Mouse (Mus musculus) heart, adult 11 months (tissue): ENCODE measurements around the gene Strip1.

Experiments used
- DNase-seq: peaks from one replicate; pipeline ENCODE4 v3.0.0; 2022

Gene Strip1

DNA sequence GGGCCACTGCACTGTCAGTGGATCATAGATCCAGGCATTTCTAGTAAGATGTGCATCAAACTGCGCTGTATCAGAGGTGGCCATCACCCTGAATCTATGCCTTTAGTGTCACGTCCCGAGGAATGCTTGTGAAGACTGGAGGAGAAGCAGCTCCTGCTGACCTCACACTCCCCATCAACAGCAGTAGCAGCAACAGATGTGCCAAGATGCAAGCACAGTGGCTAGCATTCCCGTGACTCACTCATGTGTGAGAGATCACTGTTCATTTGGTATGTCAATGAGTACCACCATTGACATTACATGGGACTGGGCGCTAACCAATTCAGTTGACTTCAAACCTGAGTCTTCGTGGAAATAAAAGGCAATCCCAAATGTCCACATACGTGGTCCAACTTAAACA, 3.9 kb downstream of the Strip1 start:
- DNase-seq = peak; percentile 68

DNA sequence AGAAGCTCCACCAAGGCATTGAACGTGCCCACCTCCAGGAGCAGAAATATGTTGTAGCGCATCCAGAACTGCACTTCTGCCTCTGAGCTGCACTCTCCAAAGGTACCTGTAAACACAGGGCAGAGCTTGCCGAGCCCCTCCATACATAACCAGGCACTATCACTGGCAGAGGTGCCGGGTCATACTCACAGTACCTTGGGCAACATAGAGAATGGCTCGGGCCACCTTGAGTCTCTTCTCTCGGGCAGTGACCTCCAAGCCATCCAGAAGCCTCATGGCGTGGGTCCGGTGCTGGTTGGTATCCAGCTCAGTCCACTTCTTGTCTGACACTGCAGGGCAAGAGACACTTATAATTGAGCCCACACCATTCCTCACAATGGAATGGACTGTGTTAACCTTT, 4.7 kb downstream of the Strip1 start:
- peak; percentile 82 for DNase-seq

DNA sequence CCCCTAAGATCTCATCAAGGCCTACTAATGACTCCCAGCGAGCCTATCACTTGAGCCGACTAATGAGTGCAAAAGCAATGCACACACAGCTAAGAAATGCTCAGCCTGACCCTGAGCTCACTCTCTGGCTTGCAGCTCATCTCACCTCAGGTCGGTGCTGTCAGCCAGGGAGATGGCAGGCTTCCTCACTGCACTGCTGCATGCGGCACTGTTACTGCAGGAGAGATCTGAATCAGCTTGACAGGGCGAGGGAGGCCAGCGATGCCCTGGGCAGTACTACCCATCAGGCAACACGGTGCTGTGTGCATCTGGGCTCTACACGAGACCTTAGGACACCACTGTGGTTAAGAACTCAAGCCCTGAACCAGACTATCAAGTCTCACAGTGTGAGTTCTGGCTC, 6.0 kb downstream of the Strip1 start:
- peak; percentile 63 for DNase-seq

DNA sequence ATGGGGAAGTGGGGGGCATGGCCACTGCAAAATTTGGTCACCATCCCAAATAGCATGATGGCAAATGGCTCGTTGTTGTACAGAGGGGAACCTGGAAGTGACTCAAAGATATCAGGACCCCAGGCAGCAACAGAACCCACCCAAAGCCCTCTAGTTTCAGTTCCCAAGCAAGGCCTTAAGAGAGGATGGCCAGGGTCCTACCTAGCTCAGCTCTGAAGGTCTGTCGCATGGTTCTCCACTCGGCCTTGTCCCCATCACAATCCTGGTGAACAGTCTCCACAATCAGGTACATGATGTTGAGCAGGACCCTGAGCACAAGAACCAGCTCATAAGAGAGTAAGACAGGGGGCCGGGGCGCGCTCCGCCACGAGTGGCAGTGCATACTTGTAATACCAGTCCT, 7.1 kb downstream of the Strip1 start:
- peak; percentile 80 for DNase-seq

DNA sequence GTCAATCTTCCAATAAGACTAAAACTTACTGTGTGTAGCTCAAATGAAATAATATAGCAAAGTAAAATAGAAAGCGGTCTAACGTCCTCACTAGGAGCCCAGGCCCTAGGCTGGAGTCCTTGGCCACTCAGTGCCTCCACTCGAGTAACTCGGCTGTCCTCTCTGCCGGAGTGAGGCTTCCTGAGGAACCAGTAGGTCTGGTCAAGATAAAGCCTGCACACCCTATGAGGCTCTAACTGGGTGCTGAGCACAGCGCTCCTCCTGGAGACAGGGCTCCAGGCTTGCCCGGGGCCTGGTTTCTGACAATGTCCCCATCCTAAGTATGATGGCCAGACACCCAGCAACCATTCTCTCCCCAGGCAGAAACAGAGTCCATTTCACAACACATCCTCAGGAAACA, 9.0 kb downstream of the Strip1 start:
- peak; percentile 65 for DNase-seq

DNA sequence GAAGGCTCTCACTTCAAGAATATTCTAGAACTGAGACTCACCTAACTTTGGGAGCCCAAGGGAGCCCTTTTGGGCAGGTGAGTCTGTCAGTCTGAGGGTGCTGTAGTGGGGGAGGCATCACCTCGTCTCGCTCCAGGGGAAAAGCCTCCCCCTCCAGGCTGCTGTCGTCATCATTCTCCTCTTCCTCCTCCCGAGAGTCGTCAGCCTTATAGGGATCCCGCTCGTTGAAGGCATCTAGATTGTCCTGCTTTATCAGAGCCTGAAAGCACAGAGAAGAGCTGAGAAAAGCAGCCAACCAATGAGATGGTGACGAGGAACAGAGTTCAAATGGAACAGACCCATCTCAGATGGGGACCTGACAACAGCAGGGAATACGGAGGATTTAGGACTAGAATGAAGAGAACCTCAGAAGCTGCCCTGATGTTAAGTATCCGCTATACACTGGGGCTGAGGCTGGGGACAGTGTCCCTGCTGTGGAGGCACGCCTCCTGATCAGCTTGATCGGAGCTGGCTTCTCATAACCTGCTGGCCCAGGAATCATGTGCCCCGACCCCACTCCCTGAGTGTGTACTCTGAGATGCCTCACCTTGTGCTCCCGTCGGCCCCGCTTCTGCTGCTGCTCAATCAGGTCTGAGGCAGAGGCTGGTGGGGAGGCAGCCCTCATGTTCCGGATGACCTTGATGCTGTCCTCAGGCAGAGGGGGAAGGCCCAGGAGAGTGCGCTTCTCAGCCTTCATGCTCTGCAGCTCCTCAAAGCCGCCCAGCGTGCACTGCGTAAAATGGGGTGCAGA, 10.0 kb downstream of the Strip1 start:
- DNase-seq = peak; percentile 82

DNA sequence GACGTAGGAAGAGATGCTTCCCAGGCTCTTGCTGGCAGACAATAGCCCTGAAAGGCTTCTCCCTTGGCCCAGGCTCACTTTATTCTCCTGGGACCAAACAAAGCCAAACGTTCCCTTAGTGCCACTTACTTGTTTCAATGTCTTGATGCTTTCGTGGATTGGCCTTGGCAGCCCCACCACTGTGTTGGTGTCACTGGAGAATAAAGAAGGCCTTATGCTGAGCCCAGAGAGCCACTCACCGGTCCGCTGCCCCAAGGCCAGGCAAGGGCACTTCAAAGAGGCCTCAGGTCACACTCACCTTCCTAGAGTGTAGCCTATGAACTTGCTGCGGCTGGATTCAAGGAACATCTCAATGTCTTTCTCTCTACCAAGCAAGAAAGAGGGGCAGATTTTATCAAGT, 11.6 kb downstream of the Strip1 start:
- peak; percentile 66 for DNase-seq

DNA sequence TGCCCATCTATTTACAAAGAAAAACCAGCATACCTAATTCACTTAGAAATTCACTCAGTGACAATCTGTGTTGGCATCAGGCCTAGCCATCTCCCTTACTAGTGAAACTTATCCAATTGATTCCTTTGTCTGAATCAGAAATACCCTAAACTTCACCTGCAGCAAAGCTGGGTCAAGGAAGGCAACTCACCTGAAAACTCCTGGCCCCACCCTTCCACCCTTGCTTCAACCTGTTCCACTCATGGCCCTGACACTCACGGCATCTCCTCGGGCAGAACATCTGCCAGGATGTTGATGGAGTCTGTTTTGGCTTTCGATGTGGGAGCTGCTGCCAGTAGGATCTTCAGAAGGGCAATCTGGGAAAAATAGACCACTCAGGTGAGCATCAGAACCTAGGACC, 13.7 kb downstream of the Strip1 start:
- peak; percentile 69 for DNase-seq

DNA sequence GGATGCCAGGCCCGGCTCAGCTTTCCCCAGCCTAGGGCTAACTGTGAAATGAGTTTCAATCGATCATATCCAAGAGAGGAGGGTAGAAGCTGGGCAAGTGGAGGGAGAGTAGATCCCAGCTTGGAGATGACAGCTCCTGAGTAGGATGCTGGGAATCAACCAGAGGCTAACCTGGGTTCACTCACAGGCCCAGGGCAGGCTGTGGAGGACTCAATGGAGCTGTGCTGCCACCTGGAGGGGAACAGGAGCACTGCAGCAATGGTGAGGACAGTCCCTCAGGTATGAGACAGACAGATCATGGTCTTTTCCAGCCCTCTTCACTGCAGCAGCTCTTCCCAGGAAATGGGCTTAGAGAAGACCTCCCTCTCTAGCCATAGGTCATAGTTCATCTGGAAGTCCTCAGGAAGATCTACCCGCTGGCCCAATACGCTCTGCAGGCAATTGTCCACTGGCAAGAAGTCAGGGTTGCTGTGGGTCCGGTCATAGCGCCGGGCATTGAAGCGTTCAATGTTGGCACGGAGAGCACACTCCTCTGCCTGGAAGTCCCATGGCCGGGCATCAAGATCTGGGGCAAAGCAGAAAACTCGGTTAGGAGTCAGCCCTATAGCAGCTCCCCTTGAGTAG, 18.5 kb downstream of the Strip1 start:
- DNase-seq = peak; percentile 92

DNA sequence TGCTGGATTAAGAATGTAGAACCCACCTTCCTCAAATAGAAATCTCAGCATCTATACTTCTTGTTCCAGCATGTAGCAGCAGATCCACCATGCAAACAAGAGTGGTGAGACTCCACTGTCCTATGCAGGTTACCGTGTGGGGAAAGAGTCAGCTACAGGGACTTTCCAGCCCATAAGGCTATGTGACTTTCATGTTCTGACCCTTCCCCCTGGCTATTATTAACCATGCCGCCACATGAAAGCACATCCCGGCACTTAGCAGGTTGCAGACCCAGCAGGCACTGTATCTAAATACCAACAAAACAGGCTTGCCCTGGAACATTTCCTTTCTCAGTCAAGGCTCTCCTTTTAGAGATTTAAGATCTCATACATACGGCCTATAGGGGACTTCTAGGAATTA, 20.1 kb downstream of the Strip1 start:
- DNase-seq = no peak

DNA sequence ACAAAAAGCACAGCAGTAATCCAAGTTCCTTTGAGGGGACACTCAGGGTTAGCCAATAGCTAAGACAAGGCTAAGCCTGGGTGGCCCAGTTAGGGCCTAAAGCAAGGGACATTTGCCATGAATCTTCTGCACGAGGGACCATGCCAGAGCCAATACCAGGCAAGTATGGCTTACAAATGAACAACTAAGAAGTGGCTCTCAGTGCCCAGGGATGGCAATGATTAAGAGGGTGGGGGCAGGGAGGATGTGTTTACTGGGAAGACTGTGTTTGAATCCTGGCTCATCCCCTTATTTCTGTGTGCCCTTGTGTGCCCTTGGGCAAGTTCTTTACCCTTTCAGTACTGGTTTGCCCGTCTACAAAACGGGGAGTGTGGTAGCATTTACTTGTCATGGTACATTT, 22.1 kb downstream of the Strip1 start:
- no peak for DNase-seq

DNA sequence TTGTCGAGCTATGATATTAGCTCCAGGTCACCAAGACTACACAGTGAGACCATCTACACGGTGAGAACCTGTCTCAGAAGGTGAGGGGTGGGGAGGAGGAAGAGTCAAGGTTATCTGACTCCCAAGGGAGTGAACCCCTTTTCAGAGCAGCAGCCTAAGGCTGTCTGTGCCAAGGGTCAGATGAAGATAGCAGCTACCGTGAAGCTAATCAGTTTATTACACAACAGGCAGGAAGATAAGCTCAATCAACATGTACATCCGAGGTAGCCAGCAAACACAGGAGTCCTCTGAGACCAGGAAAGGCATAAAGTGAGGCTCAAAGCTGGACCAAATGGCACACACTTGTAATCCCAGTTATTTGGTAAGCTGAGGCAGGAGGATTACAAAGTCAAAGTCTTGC, 22.7 kb downstream of the Strip1 start:
- no peak for DNase-seq

DNA sequence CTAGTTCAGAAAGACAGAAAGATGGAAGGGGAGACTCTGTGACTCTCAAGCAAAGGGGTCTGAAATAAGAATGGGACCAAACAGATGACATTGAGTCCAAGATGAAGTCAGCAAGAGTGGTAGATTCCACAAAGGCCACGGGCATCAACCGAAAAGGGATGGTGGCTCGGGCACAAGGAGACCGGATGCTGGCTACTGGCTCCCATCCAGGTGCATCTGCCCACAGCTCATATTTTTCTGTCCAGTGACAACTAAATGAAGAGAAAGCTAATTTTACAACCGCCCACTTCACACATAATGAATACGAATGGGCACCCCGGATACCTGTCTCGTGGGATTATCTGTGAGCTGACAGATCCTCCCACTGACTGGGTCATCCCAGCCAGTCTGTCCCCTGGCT, 24.3 kb downstream of the Strip1 start:
- no peak for DNase-seq

DNA sequence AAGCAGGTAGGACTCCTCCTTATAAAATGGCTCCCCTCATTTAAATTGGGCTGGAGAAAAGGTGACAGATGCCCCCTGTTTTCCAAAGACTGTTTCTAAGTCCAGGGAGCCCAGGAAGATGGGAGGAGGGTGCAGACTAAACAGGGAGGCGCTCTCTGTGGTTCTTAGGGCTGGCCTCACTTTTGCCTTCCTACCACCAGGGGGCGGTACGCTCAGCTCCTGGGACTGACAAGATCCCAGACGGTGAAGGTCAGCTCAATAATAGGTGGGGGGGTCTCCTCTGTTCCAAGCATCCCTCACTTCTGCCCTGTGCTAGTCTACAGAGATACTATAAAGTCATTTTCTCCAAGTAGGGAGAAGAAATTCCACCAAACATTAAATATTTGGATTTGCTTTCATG, 26.2 kb downstream of the Strip1 start:
- no peak for DNase-seq

DNA sequence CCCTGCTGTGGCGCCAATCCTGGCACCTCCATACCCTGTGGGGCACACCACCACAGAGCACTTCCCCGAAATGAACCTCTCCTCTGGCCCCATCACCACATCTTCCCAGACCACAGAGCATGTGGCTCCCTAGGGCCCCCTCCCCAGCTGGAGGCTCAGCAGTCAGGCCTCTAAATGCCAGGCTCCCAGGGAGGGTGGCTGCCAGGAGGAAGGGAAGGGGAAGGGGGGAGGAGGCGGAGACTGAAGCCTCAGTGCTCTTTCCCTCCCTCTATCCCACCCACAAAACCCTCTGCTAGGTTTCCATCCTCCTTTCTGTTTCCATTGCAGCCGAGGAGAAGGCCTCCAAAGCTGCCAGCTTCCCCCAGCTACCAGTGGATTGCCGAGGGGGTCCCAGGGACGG, 31.4 kb downstream of the Strip1 start:
- no peak for DNase-seq

DNA sequence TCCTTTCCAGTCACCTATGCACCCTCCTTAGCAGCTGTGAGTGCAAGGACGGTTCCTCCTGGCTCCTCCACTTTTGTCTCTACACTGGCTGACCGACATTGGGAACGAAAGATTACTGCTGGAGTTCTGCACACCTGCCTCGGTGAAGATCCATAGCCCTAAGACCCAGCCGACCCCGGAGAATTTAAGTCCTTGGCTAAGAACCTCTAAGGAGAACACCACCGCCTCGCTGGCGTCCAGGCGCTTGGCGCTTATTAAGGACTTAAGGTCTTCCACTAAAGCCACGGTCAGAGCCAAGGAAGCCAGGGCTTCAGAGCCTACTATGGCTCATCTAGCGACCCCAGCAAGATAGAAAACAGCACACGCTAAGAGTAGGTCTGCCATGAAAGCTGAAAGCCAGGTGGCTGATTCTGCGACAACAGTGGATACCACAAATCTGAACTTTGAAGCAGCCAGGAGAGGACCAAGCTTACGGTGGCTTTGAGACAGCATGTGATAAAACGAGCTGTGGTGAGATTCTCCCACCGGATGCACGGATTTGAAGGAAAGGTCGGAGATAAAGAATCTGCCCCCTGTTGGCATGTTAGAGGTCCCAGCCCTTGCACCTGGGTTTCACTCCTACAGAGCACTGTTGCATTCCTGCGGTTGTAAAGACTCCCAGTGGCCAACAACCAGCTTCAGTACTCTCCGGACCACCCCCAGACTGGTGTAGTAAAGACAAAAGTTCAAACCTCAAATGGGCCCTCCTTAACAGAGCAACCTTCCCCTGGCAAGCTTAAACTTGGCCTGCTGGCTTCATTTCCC, 33.7 kb downstream of the Strip1 start:
- DNase-seq = peak; percentile 76

DNA sequence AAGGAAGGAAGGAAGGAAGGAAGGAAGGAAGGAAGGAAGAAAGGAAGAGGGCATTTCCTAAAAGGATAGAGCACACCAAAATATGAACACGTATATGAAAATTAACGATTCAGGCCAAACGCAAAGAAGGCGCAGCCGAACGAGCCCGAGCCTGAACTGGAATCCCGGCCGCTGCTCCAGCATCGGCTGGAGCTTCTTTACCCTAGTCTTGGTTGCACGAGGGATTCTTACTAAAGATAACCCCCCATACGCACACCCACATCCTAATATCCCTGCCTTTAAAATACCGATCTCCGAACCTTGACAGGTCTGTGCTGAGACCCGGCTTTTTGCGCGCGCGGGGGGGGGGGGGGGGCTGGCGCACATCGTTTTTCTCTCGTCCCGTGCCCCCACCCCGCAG, 34.4 kb downstream of the Strip1 start:
- DNase-seq = no peak

DNA sequence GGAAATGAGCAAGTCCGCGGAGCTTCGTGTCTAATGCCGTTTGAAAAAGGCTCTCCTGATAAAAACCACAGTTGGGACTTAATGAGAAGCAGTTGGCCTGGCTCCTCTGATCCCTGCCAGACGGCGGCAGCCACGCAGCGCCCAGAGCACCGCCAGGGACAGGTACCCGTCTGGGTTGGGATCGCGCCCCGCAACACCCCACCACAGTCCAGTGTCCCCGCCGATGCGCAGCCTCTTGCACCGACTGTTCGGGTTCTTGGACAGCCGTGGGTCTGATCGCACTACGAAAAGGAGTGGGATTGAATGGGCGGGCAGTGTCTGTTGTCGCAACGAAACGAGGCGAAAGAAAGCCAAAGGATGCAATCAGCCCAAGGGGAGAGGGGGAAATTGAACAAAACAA, 34.9 kb downstream of the Strip1 start:
- DNase-seq = peak; percentile 79

DNA sequence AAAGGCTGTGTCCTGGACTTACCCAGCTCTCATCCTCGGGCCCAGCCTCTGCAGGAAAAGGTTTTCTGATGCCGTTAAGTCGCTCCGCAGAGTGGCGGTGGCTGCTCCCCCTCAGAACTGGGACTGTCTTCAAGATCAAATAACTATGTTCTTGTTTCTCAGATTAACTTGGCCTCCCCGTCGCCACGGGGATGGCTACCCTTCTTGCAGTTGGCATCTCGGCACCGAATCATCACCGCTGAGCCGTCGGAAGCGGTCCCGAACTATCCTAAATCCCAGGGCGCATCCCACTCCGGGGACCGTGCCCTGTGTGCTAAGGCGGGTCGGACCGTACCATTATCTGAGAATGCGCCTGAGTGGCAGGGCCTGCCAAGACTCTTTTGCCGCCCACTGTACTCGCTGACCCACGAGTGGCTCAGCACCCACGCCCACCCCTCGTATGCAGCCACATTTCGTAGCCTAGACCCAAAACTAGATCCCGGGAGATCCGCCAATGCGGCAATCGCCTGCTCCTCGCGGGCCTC, 35.5 kb downstream of the Strip1 start:
- DNase-seq = peak; percentile 89

DNA sequence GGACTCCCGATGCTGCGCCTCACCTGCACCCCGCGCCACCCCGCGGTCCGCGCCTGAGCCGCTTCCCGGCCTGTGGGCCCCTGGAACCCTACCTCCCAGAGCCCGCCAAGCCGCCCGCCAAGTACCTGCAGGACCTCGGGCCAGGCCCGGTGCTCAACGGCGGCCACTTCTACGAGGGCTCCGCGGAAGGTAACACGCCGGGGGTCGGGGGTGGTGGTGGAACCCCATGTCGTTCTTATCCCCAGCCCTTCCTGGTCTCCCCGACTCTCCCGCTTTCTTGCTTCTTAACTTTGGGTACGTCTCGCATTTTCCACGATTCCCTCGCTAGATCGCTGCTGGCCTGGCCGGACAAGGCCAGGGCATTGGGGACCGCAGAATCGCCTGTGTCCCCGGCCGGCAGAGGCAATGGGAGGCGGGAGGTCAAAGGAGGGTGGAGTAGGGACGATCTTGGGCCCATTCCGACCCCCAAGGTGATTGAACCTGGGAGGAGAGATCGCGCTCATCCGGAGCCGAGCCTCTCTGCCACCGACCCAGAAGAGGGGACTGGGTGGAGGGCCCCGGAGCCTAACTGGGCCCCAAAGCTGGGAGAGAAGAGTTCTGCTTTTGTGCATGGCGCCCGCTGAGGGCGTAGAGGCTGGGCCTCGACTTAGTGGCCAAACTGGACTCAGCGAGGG, 36.1 kb downstream of the Strip1 start:
- peak; percentile 88 for DNase-seq

DNA sequence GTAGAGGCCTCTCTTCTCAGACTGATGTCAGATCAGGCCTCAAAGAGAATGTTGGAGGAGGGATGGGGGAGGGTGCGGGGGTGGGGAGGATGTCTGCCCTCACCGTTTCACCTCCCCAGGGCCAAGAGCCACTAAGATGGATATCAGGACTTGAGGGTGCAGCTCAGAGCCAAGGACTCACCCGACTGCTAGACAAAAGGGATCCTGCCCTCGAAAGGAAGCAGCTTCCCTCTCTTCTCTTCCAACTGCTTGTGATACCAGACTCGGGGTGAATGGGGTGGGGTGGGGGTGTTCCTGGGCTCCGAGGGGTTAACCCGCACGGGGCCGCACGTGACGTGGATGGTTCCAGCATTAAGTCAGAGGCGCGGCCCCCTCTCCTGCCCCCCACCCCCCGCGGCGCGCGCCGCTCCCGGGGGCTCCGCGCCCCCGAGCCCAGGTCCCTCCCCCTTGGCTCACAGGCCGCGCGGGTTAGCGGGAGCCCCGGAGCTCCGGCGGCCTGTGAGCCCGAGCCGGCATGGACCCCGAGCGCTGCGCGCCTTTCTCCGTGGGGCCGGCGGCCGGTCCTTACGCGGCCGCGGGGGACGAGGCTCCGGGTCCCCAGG, 36.7 kb downstream of the Strip1 start, which contains the start of gene Alx3:
TSS of gene Alx3 (plus strand) at position 370 of the 602 bp plus-strand sequence.
- peak; percentile 76 for DNase-seq

DNA sequence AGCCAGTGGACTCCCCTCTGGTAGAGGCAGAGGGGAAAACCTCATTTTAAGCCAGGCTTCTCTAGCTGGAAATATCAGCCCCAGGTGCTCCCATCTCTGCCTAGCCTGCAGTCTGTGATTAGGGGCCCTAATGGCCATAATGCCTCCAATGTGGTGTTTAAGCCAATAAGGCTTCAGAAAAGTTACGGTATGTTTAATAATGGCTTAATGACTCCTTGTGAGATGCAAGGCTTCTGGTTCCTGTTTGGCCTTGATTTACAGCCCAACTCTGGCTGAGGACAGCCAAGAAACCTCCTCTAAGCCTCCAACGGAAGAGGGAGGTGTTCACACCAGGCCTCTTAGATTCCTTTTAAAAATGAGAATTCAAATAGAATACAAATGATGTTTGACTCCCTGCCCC, 37.9 kb downstream of the Strip1 start:
- peak; percentile 82 for DNase-seq

DNA sequence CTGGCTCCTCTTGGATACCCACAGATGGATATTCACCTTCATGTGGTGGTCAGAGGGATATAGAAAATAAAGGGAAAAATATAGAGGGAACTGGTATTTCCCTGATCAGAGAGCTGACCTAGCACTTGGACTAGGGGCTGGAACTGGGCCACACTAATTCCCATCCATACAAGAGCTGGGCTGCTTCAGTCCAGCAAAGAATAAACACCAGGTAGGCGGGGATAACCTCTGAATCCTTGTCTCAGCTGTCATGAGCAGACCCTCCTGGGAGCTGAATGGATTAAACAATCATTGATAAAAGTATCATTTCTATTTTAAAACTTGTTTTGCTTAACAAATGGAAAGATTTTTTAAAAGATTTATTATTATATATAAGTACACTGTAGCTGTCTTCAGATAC, 39.9 kb downstream of the Strip1 start:
- peak; percentile 66 for DNase-seq
